Mouse (Mus musculus) testis, postnatal 10 days (tissue): ENCODE results near the gene Prdm8.

Source experiments
- DNase-seq: peaks from one replicate; pipeline ENCODE4 v3.0.0; 2021; ENCODE audit warnings: low spot score

Gene Prdm8

GRCm38 (mm10) chr5:98167180-98167824 lies at the start of gene Prdm8:
Prdm8 (plus strand) TSS chr5:98167198.
- peak; percentile 93 for DNase-seq

- DNase-seq: no peak
Observed at GRCm38 (mm10) chr5:98127074-98127473, 39.9 kb upstream of the Prdm8 start.

- DNase-seq: no peak
Observed at GRCm38 (mm10) chr5:98138545-98139296, 28.3 kb upstream of the Prdm8 start.

GRCm38 (mm10) chr5:98139297-98139660 lies 27.7 kb upstream of the Prdm8 start:
- no peak for DNase-seq

GRCm38 (mm10) chr5:98146895-98147294 lies 20.1 kb upstream of the Prdm8 start:
- DNase-seq: no peak

- no peak for DNase-seq
Observed at GRCm38 (mm10) chr5:98166116-98166515, 882 bp upstream of the Prdm8 start.

GRCm38 (mm10) chr5:98168356-98169285 lies 1.6 kb downstream of the Prdm8 start:
- no peak for DNase-seq

- DNase-seq: no peak
Observed at GRCm38 (mm10) chr5:98169376-98170351, 2.7 kb downstream of the Prdm8 start.

GRCm38 (mm10) chr5:98171651-98172230 lies 4.7 kb downstream of the Prdm8 start:
- no peak for DNase-seq

- DNase-seq: no peak
Observed at GRCm38 (mm10) chr5:98172502-98173181, 5.6 kb downstream of the Prdm8 start.

- DNase-seq: no peak
Observed at GRCm38 (mm10) chr5:98173694-98174093, 6.7 kb downstream of the Prdm8 start.

GRCm38 (mm10) chr5:98179606-98180005 lies 12.6 kb downstream of the Prdm8 start:
- no peak for DNase-seq

- no peak for DNase-seq
Observed at GRCm38 (mm10) chr5:98180461-98180887, 13.5 kb downstream of the Prdm8 start.

GRCm38 (mm10) chr5:98180888-98181635 lies 14.1 kb downstream of the Prdm8 start:
- no peak for DNase-seq

GRCm38 (mm10) chr5:98181686-98182602 lies 14.9 kb downstream of the Prdm8 start:
- DNase-seq: no peak

- DNase-seq: no peak
Observed at GRCm38 (mm10) chr5:98182603-98182920, 15.6 kb downstream of the Prdm8 start.

- DNase-seq: no peak
Observed at GRCm38 (mm10) chr5:98183031-98183595, 16.1 kb downstream of the Prdm8 start.

GRCm38 (mm10) chr5:98184281-98184910 lies 17.4 kb downstream of the Prdm8 start:
- DNase-seq: no peak
